Mouse (Mus musculus) myocyte (in vitro differentiated cells): ENCODE results near the gene Myo18b.

Experiments used
- CEBPB ChIP-seq: IDR thresholded peaks from 2 replicates; pipeline ENCODE4 v1.6.1; 2011; ENCODE audit warnings: mild to moderate bottlenecking, moderate library complexity; ENCODE audit not compliant: poor library complexity, insufficient read depth, severe bottlenecking
- E2F4 ChIP-seq: IDR thresholded peaks from one replicate; pipeline ENCODE4 v1.6.1; 2011; ENCODE audit warnings: mild to moderate bottlenecking, control low read depth, moderate library complexity; ENCODE audit not compliant: insufficient read depth
- MAX ChIP-seq: IDR thresholded peaks from one replicate; pipeline ENCODE4 v1.6.1; 2011; ENCODE audit warnings: low read depth, mild to moderate bottlenecking, control low read depth
- MYOD1 ChIP-seq, 3 experiments: IDR thresholded peaks; one replicate each; pipeline ENCODE4 v1.6.1; 2011; ENCODE audit warnings: control low read depth in 2 of 3, low read depth in 2 of 3, mild to moderate bottlenecking in 2 of 3, moderate library complexity in 1 of 3; ENCODE audit not compliant: insufficient read length in 2 of 3, control insufficient read depth in 1 of 3
- MYOG ChIP-seq, 3 experiments: IDR thresholded peaks; one replicate each; pipeline ENCODE4 v1.6.1; 2011; ENCODE audit warnings: control low read depth in 2 of 3, low read depth in 2 of 3, mild to moderate bottlenecking in 2 of 3; ENCODE audit not compliant: insufficient read length in 2 of 3, control insufficient read depth in 1 of 3, insufficient read depth in 1 of 3
- POLR2A ChIP-seq: IDR thresholded peaks from one replicate; pipeline ENCODE4 v1.6.1; 2011; ENCODE audit warnings: low read depth, mild to moderate bottlenecking, control low read depth, moderate library complexity; ENCODE audit not compliant: insufficient read length
- POLR2AphosphoS2 ChIP-seq: IDR thresholded peaks from one replicate; pipeline ENCODE4 v1.6.1; 2011; ENCODE audit warnings: low read depth, control low read depth; ENCODE audit not compliant: insufficient read length
- REST ChIP-seq: IDR thresholded peaks from one replicate; pipeline ENCODE4 v1.6.1; 2011; ENCODE audit warnings: mild to moderate bottlenecking, control low read depth, moderate library complexity; ENCODE audit not compliant: insufficient read depth, insufficient read length
- SRF ChIP-seq: IDR thresholded peaks from one replicate; pipeline ENCODE4 v1.6.1; 2011; ENCODE audit warnings: low read depth; ENCODE audit not compliant: control insufficient read depth, insufficient read length
- TCF12 ChIP-seq: IDR thresholded peaks from one replicate; pipeline ENCODE4 v1.6.1; 2011; ENCODE audit warnings: mild to moderate bottlenecking, control low read depth; ENCODE audit not compliant: poor library complexity, insufficient read depth, severe bottlenecking
- USF1 ChIP-seq: IDR thresholded peaks from one replicate; pipeline ENCODE4 v1.6.1; 2011; ENCODE audit warnings: low read depth, mild to moderate bottlenecking, control low read depth, moderate library complexity

DNA sequence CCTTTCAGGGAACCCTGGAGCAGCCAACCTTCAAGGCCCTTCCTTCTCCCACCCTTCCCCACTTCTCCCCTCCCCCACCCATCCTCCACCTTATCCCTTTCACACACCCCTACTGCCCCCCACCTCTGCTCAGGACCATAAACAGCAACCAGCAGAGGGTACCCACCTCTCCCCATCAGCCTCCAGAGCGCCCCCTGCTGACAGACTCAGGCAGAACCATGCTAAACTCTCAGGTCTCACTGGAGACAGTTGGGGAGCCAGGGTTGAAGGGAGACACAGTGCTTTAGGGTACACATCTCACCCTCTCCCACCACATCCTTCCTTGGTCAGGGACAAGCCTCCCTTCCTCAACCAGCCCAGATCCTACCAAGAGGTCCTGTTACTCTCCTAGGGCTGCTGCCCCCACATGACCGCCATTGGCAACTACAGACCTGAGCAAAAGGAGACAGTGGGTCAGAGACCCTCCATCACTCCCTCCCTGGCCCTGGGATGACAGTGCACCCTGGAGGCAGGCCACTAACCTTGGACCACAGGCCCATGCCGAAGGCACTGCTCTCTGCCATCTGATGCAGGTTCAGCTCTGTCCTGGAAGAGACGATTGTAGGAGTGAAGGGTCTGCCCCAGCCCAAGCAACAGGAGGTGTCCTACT lies 31.3 kb downstream of the Myo18b start:
- TF ChIP-seq MYOD1 (IDR thresholded peaks at IDR 0.05; ENCODE audit: control insufficient read depth in 1 of 3, insufficient read length in 2 of 3, low read depth in 2 of 3), result no peak
- TF ChIP-seq POLR2A, result no peak
- TF ChIP-seq MAX, result no peak
- no peak for TF ChIP-seq USF1
- TF ChIP-seq POLR2AphosphoS2, result no peak
- TF ChIP-seq CEBPB, result no peak
- no peak for TF ChIP-seq E2F4
- no peak for TF ChIP-seq TCF12
- no peak for TF ChIP-seq MYOG (IDR thresholded peaks at IDR 0.05; ENCODE audit: control insufficient read depth in 1 of 3, insufficient read depth in 1 of 3, insufficient read length in 2 of 3, low read depth in 2 of 3)
- TF ChIP-seq REST, result no peak
- no peak for TF ChIP-seq SRF
